Mouse (Mus musculus): Measurements from ENCODE around the gene Creb1.
A peak's percentile ranks its signal among the peaks of the same experiment; 100 is the strongest.
"Not testable (repeated sequence)": the region's sequence is repeated elsewhere in the genome, so short reads cannot be mapped to it uniquely, and the experiment has no call there.

Gene Creb1

GRCm38 (mm10) chr1:64616881-64617714 is 84.7 kb downstream of the Creb1 start, which contains the start of gene Mettl21a:
TSS of gene Mettl21a (minus strand) at chr1:64617242.
- peak; percentile 48 to 57 for DNase-seq (ENCODE audit: low read depth in 1 of 2, low spot score in 2 of 2)

- peak in 1 of 2 experiments; percentile 43 for DNase-seq (ENCODE audit: low read depth in 1 of 2, low spot score in 2 of 2)
These were observed 85.2 kb downstream of the Creb1 start for GRCm38 (mm10) chr1:64617715-64617984.

- DNase-seq (ENCODE audit: low read depth in 1 of 2, low spot score in 2 of 2) = no peak
These were observed 85.8 kb downstream of the Creb1 start for GRCm38 (mm10) chr1:64618226-64618625.

GRCm38 (mm10) chr1:64621116-64621515 is 88.7 kb downstream of the Creb1 start:
- no peak for DNase-seq (ENCODE audit: low read depth in 1 of 2, low spot score in 2 of 2)

- no peak for DNase-seq (ENCODE audit: low read depth in 1 of 2, low spot score in 2 of 2)
These were observed 91.4 kb downstream of the Creb1 start for GRCm38 (mm10) chr1:64623558-64624435.

- no peak for DNase-seq (ENCODE audit: low read depth in 1 of 2, low spot score in 2 of 2)
These were observed 92.8 kb downstream of the Creb1 start for GRCm38 (mm10) chr1:64625214-64625613.

GRCm38 (mm10) chr1:64631526-64631925 is 99.1 kb downstream of the Creb1 start:
- DNase-seq (ENCODE audit: low read depth in 1 of 2, low spot score in 2 of 2) = no peak

- no peak for DNase-seq (ENCODE audit: low read depth in 1 of 2, low spot score in 2 of 2)
These were observed 100.8 kb downstream of the Creb1 start for GRCm38 (mm10) chr1:64633237-64633636.

- DNase-seq (ENCODE audit: low read depth in 1 of 2, low spot score in 2 of 2) = no peak
These were observed 103.2 kb downstream of the Creb1 start for GRCm38 (mm10) chr1:64635624-64636023.

GRCm38 (mm10) chr1:64639279-64639678 is 106.8 kb downstream of the Creb1 start:
- no peak for DNase-seq (ENCODE audit: low read depth in 1 of 2, low spot score in 2 of 2)

- no peak for DNase-seq (ENCODE audit: low read depth in 1 of 2, low spot score in 2 of 2)
These were observed 108.6 kb downstream of the Creb1 start for GRCm38 (mm10) chr1:64641069-64641468.

- DNase-seq (ENCODE audit: low read depth in 1 of 2, low spot score in 2 of 2) = not testable (repeated sequence)
These were observed 110.1 kb downstream of the Creb1 start for GRCm38 (mm10) chr1:64642541-64642940.

- DNase-seq (ENCODE audit: low read depth in 1 of 2, low spot score in 2 of 2) = no peak
These were observed 112.1 kb downstream of the Creb1 start for GRCm38 (mm10) chr1:64644513-64644912.

GRCm38 (mm10) chr1:64649362-64650124 is 117.1 kb downstream of the Creb1 start:
- DNase-seq (ENCODE audit: low read depth in 1 of 2, low spot score in 2 of 2) = no peak

GRCm38 (mm10) chr1:64653701-64654100 is 121.3 kb downstream of the Creb1 start:
- DNase-seq (ENCODE audit: low read depth in 1 of 2, low spot score in 2 of 2) = no peak
